Mouse (Mus musculus) heart, adult 10 weeks (tissue): ENCODE data around the gene Fkrp. TPM values are rescaled to one million over a fixed set of nuclear protein-coding genes. Genes with fewer than 3 reads are reported as not detected.

Experiments used
- polyA plus RNA-seq: library from polyadenylated mRNA; stranded (reverse); fragments of 350-450 nt; fragmentation: Illumina TruSeq; extraction: RNeasy Lipid Tissue Mini Kit (QIAGEN cat#74804); gene quantifications from one replicate; pipeline ENCODE4 v1.2.3, GENCODE M21; 2014; ENCODE audit warnings: low read depth, low replicate concordance

Gene Fkrp
- polyA plus RNA-seq = 41.3 TPM

DNA sequence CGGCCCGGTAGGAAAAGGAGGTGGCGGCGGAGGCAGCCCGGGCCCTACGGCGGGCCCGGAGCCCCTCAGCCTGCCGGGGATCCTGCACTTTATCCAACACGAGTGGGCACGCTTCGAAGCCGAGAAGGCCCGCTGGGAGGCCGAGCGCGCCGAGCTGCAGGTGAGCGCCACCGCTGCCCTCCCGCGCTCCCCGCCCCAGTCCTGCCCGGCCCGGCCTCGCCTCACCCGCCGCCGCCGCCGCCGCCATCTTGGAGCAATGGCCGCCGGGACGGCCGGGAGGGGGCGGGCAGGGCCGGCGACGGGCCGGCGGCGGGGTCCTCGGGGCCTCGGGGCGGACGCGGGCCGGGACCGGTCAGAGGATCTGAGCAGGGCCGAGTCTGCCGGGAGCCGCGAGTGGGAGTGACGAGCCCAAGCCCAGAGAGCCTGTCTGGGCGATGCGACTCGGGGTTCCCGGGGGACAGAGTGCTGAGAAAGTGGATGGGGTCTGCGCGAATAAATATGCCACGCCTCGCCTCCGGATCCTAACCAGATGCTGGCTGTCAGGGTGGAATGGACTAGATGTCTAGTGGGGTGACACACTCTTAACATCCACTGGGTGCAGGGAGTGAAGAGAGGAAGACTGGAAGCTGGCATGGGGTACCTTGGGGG, at the start of gene Fkrp:
Gene Fkrp, minus strand, starts transcription at position 258 of the 648 bp plus-strand sequence.

DNA sequence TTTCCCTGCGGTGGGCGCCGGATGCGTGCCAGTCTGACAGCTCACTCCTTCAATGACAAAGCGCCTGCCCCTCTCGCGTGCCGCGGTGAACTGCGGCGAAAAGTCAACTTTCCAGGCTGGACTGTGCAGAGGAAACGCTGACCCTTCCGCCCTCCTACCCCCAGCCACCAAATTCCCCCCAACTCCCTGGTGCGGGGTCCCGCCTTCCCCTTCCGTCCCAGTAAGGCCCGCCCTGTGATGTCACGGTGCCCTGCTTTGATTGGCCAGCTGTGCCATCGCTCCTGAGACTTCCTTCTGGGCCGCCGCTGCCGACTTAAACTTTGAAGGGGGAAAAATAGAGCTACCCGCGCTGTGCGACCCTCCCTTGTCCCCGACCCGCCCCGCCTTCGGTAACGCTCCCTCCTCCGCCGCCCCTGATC, 26.1 kb upstream of the Fkrp start, which contains the start of gene Prkd2:
Gene Prkd2, plus strand, starts transcription at position 258 of the 419 bp plus-strand sequence.

GRCm38 (mm10) chr7:16815351-16815941, 1.1 kb downstream of the Fkrp start, which contains the start of gene Strn4:
Strn4 (plus strand) TSS chr7:16815889.

GRCm38 (mm10) chr7:16780825-16781554, 35.5 kb downstream of the Fkrp start, which contains the start of gene Slc1a5:
Slc1a5 (plus strand) TSS chr7:16781340.

Other genes starting within 250 kb of the Fkrp start
- gene Arhgap35, start 201.7 kb downstream of the Fkrp start, polyA plus RNA-seq = 23.7 TPM
- not detected for gene Ceacam15, start 141.0 kb downstream of the Fkrp start, polyA plus RNA-seq
- not detected for gene Ceacam9, start 94.8 kb downstream of the Fkrp start, polyA plus RNA-seq
- gene Ap2s1, start 78.3 kb downstream of the Fkrp start, polyA plus RNA-seq = 101 TPM
- gene Slc1a5, start 35.4 kb downstream of the Fkrp start, polyA plus RNA-seq = 27.6 TPM
- gene Strn4, start 843 bp downstream of the Fkrp start, polyA plus RNA-seq = 57.6 TPM
- gene Prkd2, start 26.2 kb upstream of the Fkrp start, polyA plus RNA-seq = 16.4 TPM
- 9.5 TPM for gene Dact3, start 58.6 kb upstream of the Fkrp start, polyA plus RNA-seq
- gene Gng8, start 75.1 kb upstream of the Fkrp start, polyA plus RNA-seq = 3.7 TPM
- gene Ptgir, start 89.8 kb upstream of the Fkrp start, polyA plus RNA-seq = 3.4 TPM
- 115 TPM for gene Calm3, start 107.4 kb upstream of the Fkrp start, polyA plus RNA-seq
- 3.4 TPM for gene Pnmal2, start 128.0 kb upstream of the Fkrp start, polyA plus RNA-seq
- 0.10 TPM for gene Pnmal1, start 142.9 kb upstream of the Fkrp start, polyA plus RNA-seq
- not detected for gene Gm42372, start 166.4 kb upstream of the Fkrp start, polyA plus RNA-seq
- 3.9 TPM for gene Ccdc8, start 176.0 kb upstream of the Fkrp start, polyA plus RNA-seq
- gene Ppp5c, start 211.2 kb upstream of the Fkrp start, polyA plus RNA-seq = 78.9 TPM
- 0.84 TPM for gene Hif3a, start 245.7 kb upstream of the Fkrp start, polyA plus RNA-seq